Mouse (Mus musculus): ENCODE results near the gene Tdp1. TPM values are rescaled to one million over a fixed set of nuclear protein-coding genes. Genes with fewer than 3 reads are reported as not detected.

Tdp1 gene
- polyA plus RNA-seq, 1 experiment from 2014 or later = 84.4 TPM

GRCm38 (mm10) chr12:99938476-99938875 is 54.2 kb downstream of the Tdp1 start:
- peaks cover 88% of the 10 kb centered on the region for H3K36me3 ChIP-seq (replicated peaks)
- H3K4me3 ChIP-seq = no peak overlapping the region
- H3K4me1 ChIP-seq = peaks cover 5% of the 10 kb centered on the region; the same call in 1 of the 2 replicates
- no peaks in the 10 kb centered on the region for H3K27me3 ChIP-seq (replicated peaks; ENCODE audit: low read depth, poor library complexity, severe bottlenecking)
- H3K27ac ChIP-seq (replicated peaks) = no peak overlapping the region
- DNase-seq (ENCODE audit: low spot score) = no peak
- WGBS = 60% methylated on average over 4 of the region's 4 CpGs
- H3K9me3 ChIP-seq = no peaks in the 10 kb centered on the region

GRCm38 (mm10) chr12:99939179-99939578 is 54.9 kb downstream of the Tdp1 start:
- no peak for DNase-seq (ENCODE audit: low spot score)
- Histone ChIP-seq H3K4me1 (peaks cover 5% of the 10 kb centered on the region; the same call in 1 of the 2 replicates), H3K27ac (replicated peaks) (no peak overlapping the region), H3K27me3 (replicated peaks; ENCODE audit: low read depth, poor library complexity, severe bottlenecking) (no peaks in the 10 kb centered on the region), H3K4me3 (no peak overlapping the region), H3K36me3 (replicated peaks) (peaks cover 88% of the 10 kb centered on the region), H3K9me3 (no peaks in the 10 kb centered on the region)
- WGBS = 89% methylated on average over 6 of the region's 6 CpGs

- Histone ChIP-seq H3K9me3 (no peaks in the 10 kb centered on the region), H3K27ac (replicated peaks) (no peak overlapping the region), H3K36me3 (replicated peaks) (peaks cover 82% of the 10 kb centered on the region), H3K4me1 (peaks cover 7% of the 10 kb centered on the region; the same call in 1 of the 2 replicates), H3K4me3 (no peak overlapping the region), H3K27me3 (replicated peaks; ENCODE audit: low read depth, poor library complexity, severe bottlenecking) (no peaks in the 10 kb centered on the region)
- 91% methylated on average over 7 of the region's 7 CpGs for WGBS
- DNase-seq (ENCODE audit: low spot score) = no peak
Observed at GRCm38 (mm10) chr12:99940704-99941103, 56.4 kb downstream of the Tdp1 start.

GRCm38 (mm10) chr12:99942441-99942840 is 58.1 kb downstream of the Tdp1 start:
- peaks cover 83% of the 10 kb centered on the region for H3K36me3 ChIP-seq (replicated peaks)
- DNase-seq (ENCODE audit: low spot score) = no peak
- WGBS = 83% methylated on average over 8 of the region's 8 CpGs

GRCm38 (mm10) chr12:99952928-99953327 is 68.6 kb downstream of the Tdp1 start:
- H3K9me3 ChIP-seq = no peaks in the 10 kb centered on the region
- no peaks in the 10 kb centered on the region for H3K4me1 ChIP-seq
- H3K27me3 ChIP-seq (replicated peaks; ENCODE audit: low read depth, poor library complexity, severe bottlenecking) = no peaks in the 10 kb centered on the region
- no peak overlapping the region for H3K27ac ChIP-seq (replicated peaks)
- peaks cover 32% of the 10 kb centered on the region for H3K36me3 ChIP-seq (replicated peaks)
- H3K4me3 ChIP-seq = no peak overlapping the region
- WGBS = 55% methylated on average over 7 of the region's 7 CpGs
- peak; percentile 64 for DNase-seq (ENCODE audit: low spot score)

More at GRCm38 (mm10) chr12:99942441-99942840, 58.1 kb downstream of the Tdp1 start:
- H3K4me3 ChIP-seq = no peak overlapping the region
- no peaks in the 10 kb centered on the region for H3K27me3 ChIP-seq (replicated peaks; ENCODE audit: low read depth, poor library complexity, severe bottlenecking)
- H3K27ac ChIP-seq (replicated peaks) = no peak overlapping the region
- peaks cover 5% of the 10 kb centered on the region; the same call in 1 of the 2 replicates for H3K4me1 ChIP-seq
- H3K9me3 ChIP-seq = no peaks in the 10 kb centered on the region

- Histone ChIP-seq H3K27me3 (replicated peaks; ENCODE audit: low read depth, poor library complexity, severe bottlenecking) (peaks cover 16% of the 10 kb centered on the region), H3K4me1 (peaks cover 19% of the 10 kb centered on the region), H3K27ac (replicated peaks) (no peak overlapping the region), H3K36me3 (replicated peaks) (peaks cover 13% of the 10 kb centered on the region; the same call in 1 of the 2 replicates), H3K4me3 (no peak overlapping the region), H3K9me3 (no peaks in the 10 kb centered on the region)
- 81% methylated on average over 7 of the region's 7 CpGs for WGBS
- no peak for DNase-seq (ENCODE audit: low spot score)
Observed at GRCm38 (mm10) chr12:99956411-99956810, 72.1 kb downstream of the Tdp1 start.

GRCm38 (mm10) chr12:99958068-99959060 is 74.0 kb downstream of the Tdp1 start:
- WGBS = 72% methylated on average over 9 of the region's 9 CpGs
- H3K27me3 ChIP-seq (replicated peaks; ENCODE audit: low read depth, poor library complexity, severe bottlenecking) = peaks cover 28% of the 10 kb centered on the region
- H3K9me3 ChIP-seq = no peaks in the 10 kb centered on the region
- no peak overlapping the region for H3K4me3 ChIP-seq
- DNase-seq (ENCODE audit: low spot score) = no peak
- H3K36me3 ChIP-seq (replicated peaks) = peaks cover 13% of the 10 kb centered on the region; the same call in 1 of the 2 replicates
- H3K4me1 ChIP-seq = peaks cover 19% of the 10 kb centered on the region
- no peak overlapping the region for H3K27ac ChIP-seq (replicated peaks)

GRCm38 (mm10) chr12:99959291-99959690 is 75.0 kb downstream of the Tdp1 start:
- Histone ChIP-seq H3K4me1 (peaks cover 21% of the 10 kb centered on the region), H3K27ac (replicated peaks) (no peak overlapping the region), H3K9me3 (no peaks in the 10 kb centered on the region), H3K36me3 (replicated peaks) (peaks cover 13% of the 10 kb centered on the region; the same call in 1 of the 2 replicates), H3K4me3 (no peak overlapping the region), H3K27me3 (replicated peaks; ENCODE audit: low read depth, poor library complexity, severe bottlenecking) (peaks cover 37% of the 10 kb centered on the region)
- DNase-seq (ENCODE audit: low spot score) = peak; percentile 34

- no peak overlapping the region for H3K4me3 ChIP-seq
- H3K27ac ChIP-seq (replicated peaks) = no peak overlapping the region
- peaks cover 27% of the 10 kb centered on the region for H3K4me1 ChIP-seq
- WGBS = 33% methylated on average over 10 of the region's 10 CpGs
- peaks cover 43% of the 10 kb centered on the region for H3K27me3 ChIP-seq (replicated peaks; ENCODE audit: low read depth, poor library complexity, severe bottlenecking)
- H3K9me3 ChIP-seq = no peaks in the 10 kb centered on the region
- DNase-seq (ENCODE audit: low spot score) = peak; percentile 8
- H3K36me3 ChIP-seq (replicated peaks) = peaks cover 13% of the 10 kb centered on the region; the same call in 1 of the 2 replicates
Observed at GRCm38 (mm10) chr12:99959930-99960329, 75.6 kb downstream of the Tdp1 start.

GRCm38 (mm10) chr12:99960675-99961074 is 76.4 kb downstream of the Tdp1 start:
- 91% methylated on average over 7 of the region's 7 CpGs for WGBS
- H3K4me3 ChIP-seq = no peak overlapping the region
- H3K36me3 ChIP-seq (replicated peaks) = peaks cover 8% of the 10 kb centered on the region; the same call in 1 of the 2 replicates
- peaks cover 35% of the 10 kb centered on the region for H3K4me1 ChIP-seq
- DNase-seq (ENCODE audit: low spot score) = no peak
- peaks cover 51% of the 10 kb centered on the region for H3K27me3 ChIP-seq (replicated peaks; ENCODE audit: low read depth, poor library complexity, severe bottlenecking)
- H3K27ac ChIP-seq (replicated peaks) = no peak overlapping the region
- H3K9me3 ChIP-seq = no peaks in the 10 kb centered on the region

GRCm38 (mm10) chr12:99964301-99965202 is 80.2 kb downstream of the Tdp1 start, which contains the start of gene Kcnk13:
TSS of gene Kcnk13 (plus strand) at chr12:99964499.
- Histone ChIP-seq H3K27me3 (replicated peaks; ENCODE audit: low read depth, poor library complexity, severe bottlenecking) (peaks cover 86% of the 10 kb centered on the region), H3K36me3 (replicated peaks) (no peaks in the 10 kb centered on the region), H3K27ac (replicated peaks) (no peak within 1 kb of the TSS; the same call in 1 of the 2 replicates), H3K9me3 (no peaks in the 10 kb centered on the region), H3K4me3 (peak within 1 kb of the TSS; percentile 64), H3K4me1 (peaks cover 37% of the 10 kb centered on the region)
- 2% methylated on average over 39 of the region's 39 CpGs for WGBS
- DNase-seq (ENCODE audit: low spot score) = peak; percentile 79
